24 mouse cellular contexts compared by ENCODE assay signal in genomic region chr16:33765477-33765876, GRCm38 (mm10). TPM values are rescaled to one million over a fixed set of nuclear protein-coding genes. Genes with fewer than 3 reads are reported as not detected.
DNase-seq lines count a peak whose midpoint lies in the region; ATAC-seq and TF ChIP-seq lines count a peak whose summit lies in the region.
"Had no signal": no experiment of that assay in that cellular context is flagged by ENCODE, and none has a peak within 500 bp of the region (broad histone marks: within the 10 kb centered on the region; RNA-seq: fewer than 3 reads in every experiment).

No protein-coding gene starts in this region.

- no peak overlapping the region for H3K4me2 ChIP-seq in forebrain, embryonic 12.5 days
- no peak overlapping the region for H3K4me2 ChIP-seq in forebrain, postnatal 0 days (ENCODE audit: low read depth)
- no peak overlapping the region for H3K4me2 ChIP-seq in intestine, embryonic 15.5 days (replicated peaks)
- no peak overlapping the region for H3K4me2 ChIP-seq in midbrain, embryonic 13.5 days (replicated peaks)
- H3K4me2 ChIP-seq in stomach, embryonic 16.5 days (ENCODE audit: low read depth, low read length) = no peak overlapping the region
- H3K4me2 ChIP-seq: heart, embryonic 13.5 days; hindbrain, embryonic 13.5 days; limb, embryonic 12.5 days; liver, embryonic 11.5 days had no signal

- peak overlapping the region; percentile 72; the same call in 1 of the 2 replicates for H3K27ac ChIP-seq in forebrain, embryonic 12.5 days
- H3K27ac ChIP-seq in forebrain, postnatal 0 days (ENCODE audit: low read depth, low read length) = no peak overlapping the region
- H3K27ac ChIP-seq in intestine, embryonic 15.5 days = peak overlapping the region; percentile 86
- peak overlapping the region; percentile 77 for H3K27ac ChIP-seq in midbrain, embryonic 13.5 days
- H3K27ac ChIP-seq in stomach, embryonic 16.5 days (ENCODE audit: low read length) = 0 out of 2 replicates have a peak overlapping the region, but pooled peaks have one; percentile 63
- H3K27ac ChIP-seq: heart, embryonic 13.5 days; limb, embryonic 12.5 days had no signal

- H3K27me3 ChIP-seq in forebrain, embryonic 12.5 days = no peaks in the 10 kb centered on the region
- no peaks in the 10 kb centered on the region for H3K27me3 ChIP-seq in forebrain, postnatal 0 days (ENCODE audit: insufficient read depth, low read length)
- no peaks in the 10 kb centered on the region for H3K27me3 ChIP-seq in intestine, embryonic 15.5 days (replicated peaks)
- H3K27me3 ChIP-seq in midbrain, embryonic 13.5 days = no peaks in the 10 kb centered on the region
- H3K27me3 ChIP-seq in stomach, embryonic 16.5 days (ENCODE audit: control insufficient read depth, insufficient read depth, low read length) = no peaks in the 10 kb centered on the region
- H3K27me3 ChIP-seq: heart, embryonic 13.5 days; hindbrain, embryonic 13.5 days; limb, embryonic 12.5 days had no signal

- peaks cover 34% of the 10 kb centered on the region for H3K4me1 ChIP-seq in forebrain, embryonic 12.5 days
- 0 out of 2 replicates have a peak, but pooled peaks cover 3% of the 10 kb centered on the region for H3K4me1 ChIP-seq in forebrain, postnatal 0 days (ENCODE audit: insufficient read depth)
- H3K4me1 ChIP-seq in intestine, embryonic 15.5 days (replicated peaks) = peaks cover 10% of the 10 kb centered on the region
- H3K4me1 ChIP-seq in midbrain, embryonic 13.5 days (replicated peaks) = peaks cover 31% of the 10 kb centered on the region
- H3K4me1 ChIP-seq in stomach, embryonic 16.5 days (ENCODE audit: control insufficient read depth, insufficient read depth, low read length) = no peaks in the 10 kb centered on the region

- H3K9me3 ChIP-seq in forebrain, embryonic 12.5 days = no peaks in the 10 kb centered on the region
- no peaks in the 10 kb centered on the region for H3K9me3 ChIP-seq in forebrain, postnatal 0 days (ENCODE audit: low read length)
- H3K9me3 ChIP-seq in intestine, embryonic 15.5 days = no peaks in the 10 kb centered on the region
- H3K9me3 ChIP-seq in midbrain, embryonic 13.5 days = no peaks in the 10 kb centered on the region
- no peaks in the 10 kb centered on the region for H3K9me3 ChIP-seq in stomach, embryonic 16.5 days (replicated peaks; ENCODE audit: control insufficient read depth, low read length)
- H3K9me3 ChIP-seq: heart, embryonic 13.5 days; hindbrain, embryonic 13.5 days; limb, embryonic 12.5 days had no signal

- no peak for ATAC-seq in forebrain, embryonic 12.5 days (ENCODE audit: low FRiP score)
- no peak for ATAC-seq in forebrain, postnatal 0 days
- ATAC-seq in intestine, embryonic 15.5 days = no peak
- no peak for ATAC-seq in midbrain, embryonic 13.5 days
- ATAC-seq in stomach, embryonic 16.5 days (ENCODE audit: insufficient read depth, low FRiP score) = no peak
- ATAC-seq: liver, postnatal 0 days; lung, postnatal 0 days had no signal

- H3K36me3 ChIP-seq in forebrain, embryonic 12.5 days (replicated peaks) = peaks cover 37% of the 10 kb centered on the region
- no peaks in the 10 kb centered on the region for H3K36me3 ChIP-seq in forebrain, postnatal 0 days (ENCODE audit: insufficient read depth)
- H3K36me3 ChIP-seq in intestine, embryonic 15.5 days = peaks cover 7% of the 10 kb centered on the region; the same call in 1 of the 2 replicates
- peaks cover 13% of the 10 kb centered on the region for H3K36me3 ChIP-seq in midbrain, embryonic 13.5 days
- H3K36me3 ChIP-seq in stomach, embryonic 16.5 days (ENCODE audit: control insufficient read depth, insufficient read depth, low read length) = no peaks in the 10 kb centered on the region; the same call in 1 of the 2 replicates

- no peak for DNase-seq in forebrain, postnatal 0 days
- DNase-seq in spleen, postnatal 10 days (ENCODE audit: low spot score in 2 of 2) = no peak
- no peak for DNase-seq in frontal cortex, postnatal 36 days (ENCODE audit: low spot score in 2 of 2)
- DNase-seq: adrenal gland, postnatal 36 days; cerebellum, adult 9-11 months; gastrocnemius, postnatal 25 days; heart, adult 18-20 months; kidney, adult 9 months; kidney, postnatal 14 days; liver, postnatal 0 days; spleen, adult 18-20 months; thymus, adult 18-20 months; thymus, postnatal 36 days had no signal

- TF ChIP-seq CTCF in forebrain, postnatal 0 days (IDR thresholded peaks at IDR 0.05; ENCODE audit: low read depth) = no peak

- no peak overlapping the region for H3K9ac ChIP-seq in forebrain, embryonic 12.5 days
- H3K9ac ChIP-seq in forebrain, postnatal 0 days = no peak overlapping the region
- no peak overlapping the region for H3K9ac ChIP-seq in intestine, embryonic 15.5 days
- H3K9ac ChIP-seq in midbrain, embryonic 13.5 days (replicated peaks) = no peak overlapping the region
- no peak overlapping the region for H3K9ac ChIP-seq in stomach, embryonic 16.5 days (ENCODE audit: low read length)
- H3K9ac ChIP-seq: heart, embryonic 13.5 days; hindbrain, embryonic 13.5 days; limb, embryonic 12.5 days; liver, postnatal 0 days had no signal

- WGBS in forebrain, embryonic 12.5 days = 96% methylated on average over 2 of the region's 2 CpGs
- 91% methylated on average over 2 of the region's 2 CpGs for WGBS in forebrain, postnatal 0 days
- 91% methylated on average over 2 of the region's 2 CpGs for WGBS in intestine, embryonic 15.5 days
- 95% methylated on average over 2 of the region's 2 CpGs for WGBS in midbrain, embryonic 13.5 days
- WGBS in stomach, embryonic 16.5 days = 100% methylated on average over 2 of the region's 2 CpGs

- no peak overlapping the region for H3K4me3 ChIP-seq in forebrain, embryonic 12.5 days (replicated peaks)
- H3K4me3 ChIP-seq in forebrain, postnatal 0 days (ENCODE audit: low read depth, low read length) = no peak overlapping the region
- H3K4me3 ChIP-seq in intestine, embryonic 15.5 days (replicated peaks) = no peak overlapping the region
- no peak overlapping the region for H3K4me3 ChIP-seq in midbrain, embryonic 13.5 days (replicated peaks)
- H3K4me3 ChIP-seq in stomach, embryonic 16.5 days (replicated peaks; ENCODE audit: low read length) = no peak overlapping the region
- H3K4me3 ChIP-seq: heart, embryonic 13.5 days; hindbrain, embryonic 13.5 days; limb, embryonic 12.5 days had no signal

RNA-seq across cellular contexts. Expression of gene Muc13, which starts 28.4 kb away (rescaled TPM):
- polyA plus RNA-seq in forebrain, embryonic 12.5 days (2016; fragmentation: Nextera tagmentation; extraction: Ambion mirVana) = 0.13 TPM in 1 of 2 replicates, not detected in the other
- not detected in 2 replicates for total RNA-seq in forebrain, postnatal 0 days (2014; rRNA removed)
- not detected in 2 replicates for polyA plus RNA-seq in forebrain, postnatal 0 days (2015; fragmentation: Nextera tagmentation; extraction: Ambion mirVana)
- polyA plus RNA-seq in intestine, embryonic 15.5 days (2015; fragmentation: Nextera tagmentation; extraction: Ambion mirVana) = 209 and 261 TPM in 2 replicates
- polyA plus RNA-seq in midbrain, embryonic 13.5 days (2015; fragmentation: Nextera tagmentation; extraction: Ambion mirVana) = 0.07 and 0.23 TPM in 2 replicates
- polyA plus RNA-seq in stomach, embryonic 16.5 days (2015; fragmentation: Nextera tagmentation; extraction: Ambion mirVana) = 31.5 and 37.0 TPM in 2 replicates
- total RNA-seq: adrenal gland, postnatal 36 days; gastrocnemius, postnatal 25 days; heart, adult 18-20 months; layer of hippocampus, adult 18-20 months; left cerebral cortex, postnatal 14 days had no signal
- polyA plus RNA-seq: hindbrain, embryonic 13.5 days had no signal

Comparison
In these comparisons a context has a peak if more than half of its experiments do, and no peak if none do; other contexts are left out.
1. RNA of gene Muc13, which starts 28.4 kb away (polyA plus RNA-seq): 209 to 261 TPM in intestine, embryonic 15.5 days and 31.5 to 37.0 TPM in stomach, embryonic 16.5 days; 0.13 TPM in forebrain, embryonic 12.5 days, 0.07 to 0.23 TPM in midbrain, embryonic 13.5 days and not detected in forebrain, postnatal 0 days; every median in the first group is over 10 times any median in the second.